Mouse (Mus musculus) gastrocnemius, adult 8-10 months (tissue): Measurements from ENCODE around the gene Gm5089. TPM values are rescaled to one million over a fixed set of nuclear protein-coding genes. Genes with fewer than 3 reads are reported as not detected.

ENCODE experiments used
- DNase-seq, 2 experiments: peaks; one replicate each; pipeline ENCODE4 v3.0.0; 2022; ENCODE audit warnings: low spot score in 2 of 2
- total RNA-seq, 4 experiments: library from RNA; stranded (reverse); gene quantifications; 2 replicates each; pipeline ENCODE4 v1.2.4; 2022

Gene Gm5089
- not detected for total RNA-seq

DNA sequence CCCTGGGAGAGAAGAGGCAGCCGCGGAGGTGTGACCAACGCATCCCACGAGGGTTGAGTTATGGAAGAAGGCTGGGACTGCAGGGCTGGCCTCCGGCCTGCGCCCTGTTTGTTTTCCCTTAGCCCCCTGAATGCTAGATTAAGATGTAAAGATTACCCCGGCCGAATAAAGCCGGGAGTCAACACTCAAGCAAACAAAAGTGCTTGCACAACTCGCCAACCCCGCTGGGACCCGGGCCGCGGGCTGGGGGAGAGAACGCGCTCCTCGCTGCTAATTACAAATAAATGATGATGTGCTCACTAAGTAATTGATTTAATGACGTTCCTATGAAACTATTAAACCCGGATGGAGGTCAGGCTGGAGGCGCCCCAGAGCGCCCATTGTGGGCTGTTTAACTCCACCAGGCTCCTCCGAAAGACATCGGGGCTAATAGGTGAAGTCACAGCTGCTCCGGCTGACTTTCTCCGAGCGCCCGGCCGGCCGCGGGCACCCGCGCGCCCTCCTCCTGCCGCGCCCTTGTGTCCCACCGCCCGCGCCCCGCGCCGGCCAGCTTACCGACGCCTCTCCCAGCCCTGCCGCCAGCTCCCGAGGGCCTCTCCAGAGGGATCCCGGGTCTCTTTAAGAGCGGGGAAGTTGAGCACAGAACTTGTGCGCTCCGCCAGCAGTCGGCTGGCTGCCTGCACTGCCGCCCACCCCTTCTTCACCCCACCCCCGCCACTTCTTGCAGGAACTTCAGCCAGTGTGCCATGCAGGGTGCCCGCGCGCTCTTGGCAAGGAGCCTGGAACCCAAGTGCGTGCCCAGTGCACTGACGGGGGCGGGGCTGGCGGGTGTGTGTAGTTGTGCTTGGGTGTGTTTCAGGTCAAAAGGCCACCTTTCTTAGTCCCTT is at the start of gene Gm5089:
TSS of gene Gm5089 (minus strand) at position 620 of the 887 bp plus-strand sequence.
- no peak for DNase-seq

DNA sequence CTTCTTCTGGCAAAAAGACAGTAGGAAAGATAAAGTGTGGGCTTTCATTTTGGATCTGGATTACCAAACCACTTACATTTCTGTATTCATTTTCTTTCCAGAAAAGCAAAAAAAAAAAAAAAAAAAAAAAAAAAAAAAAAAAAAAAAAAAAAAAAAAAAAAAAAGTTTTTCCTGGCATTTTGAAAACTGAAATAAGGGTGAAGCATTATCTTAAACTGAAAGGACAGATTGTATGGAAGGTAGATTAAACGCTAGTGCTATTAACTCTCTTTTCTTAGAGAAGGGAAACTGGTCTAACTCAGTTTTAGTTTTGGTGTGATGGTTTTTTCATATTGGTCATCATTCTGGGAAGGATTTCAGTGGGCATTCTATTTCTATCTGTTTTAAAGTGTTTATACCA is 41.1 kb upstream of the Gm5089 start:
- no peak for DNase-seq

DNA sequence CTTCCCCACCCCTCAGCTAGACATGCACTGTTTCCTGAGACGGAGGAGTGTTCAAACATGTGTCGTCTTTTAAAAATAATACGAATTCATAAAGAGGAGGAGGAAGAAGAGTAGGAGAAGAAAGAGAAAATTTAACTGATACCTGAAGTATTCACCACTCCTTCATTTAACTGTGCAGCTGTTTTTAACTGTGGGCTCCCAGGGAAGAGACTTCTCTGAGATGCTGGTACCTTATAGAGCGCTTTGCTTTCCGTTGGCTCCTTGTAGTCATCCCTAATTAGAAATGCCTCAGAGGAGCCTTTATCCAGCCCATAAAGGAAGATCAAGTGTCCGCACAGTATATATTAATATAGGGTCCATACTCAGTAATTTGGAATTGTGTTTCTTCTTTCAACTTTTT is 40.6 kb upstream of the Gm5089 start:
- no peak for DNase-seq

DNA sequence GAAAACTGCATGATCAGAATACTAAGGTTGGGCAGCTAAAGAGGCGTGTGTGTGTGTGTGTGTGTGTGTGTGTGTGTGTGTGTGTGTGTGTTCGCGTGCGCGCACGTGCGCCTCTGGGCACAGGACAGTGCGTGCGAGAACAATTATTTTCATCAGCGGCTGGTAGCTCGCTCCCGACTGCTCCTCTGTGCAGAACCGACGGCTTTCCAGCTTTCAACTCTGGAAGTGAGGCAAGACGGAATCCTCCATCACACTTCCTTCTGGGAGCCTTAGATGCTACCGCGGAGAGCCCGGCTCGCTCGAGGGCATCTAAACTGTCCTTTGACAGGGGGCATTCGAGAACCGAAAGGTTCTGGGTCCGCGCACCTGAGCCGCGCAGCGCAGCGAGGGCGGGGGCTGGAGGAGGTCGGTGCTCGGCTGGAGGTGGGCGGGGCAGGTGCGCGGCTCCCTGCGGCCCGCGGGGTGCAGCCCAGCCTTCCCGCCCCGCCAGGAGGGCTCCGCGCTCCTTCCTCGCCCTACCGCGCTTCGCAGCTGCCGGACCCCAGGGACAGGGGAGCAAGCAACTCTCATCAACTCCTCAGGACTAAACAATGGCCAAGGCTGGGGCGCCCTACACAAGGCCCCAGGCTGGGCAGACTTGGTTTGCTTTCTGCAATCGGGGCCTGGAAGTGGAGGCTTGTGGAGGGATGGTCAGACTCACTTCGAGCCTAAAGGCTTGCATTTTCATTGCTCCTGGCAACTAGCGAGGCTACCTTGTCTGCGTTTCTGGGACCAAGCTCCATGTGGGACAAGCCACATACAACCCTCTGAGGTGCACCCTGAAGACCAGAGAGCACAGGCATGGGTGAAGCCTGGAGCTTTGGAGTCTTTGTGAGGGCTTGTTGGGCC is 39.8 kb upstream of the Gm5089 start, which contains the start of gene Gm10837:
TSS of gene Gm10837 (plus strand) at position 146 of the 888 bp plus-strand sequence.
- no peak for DNase-seq

DNA sequence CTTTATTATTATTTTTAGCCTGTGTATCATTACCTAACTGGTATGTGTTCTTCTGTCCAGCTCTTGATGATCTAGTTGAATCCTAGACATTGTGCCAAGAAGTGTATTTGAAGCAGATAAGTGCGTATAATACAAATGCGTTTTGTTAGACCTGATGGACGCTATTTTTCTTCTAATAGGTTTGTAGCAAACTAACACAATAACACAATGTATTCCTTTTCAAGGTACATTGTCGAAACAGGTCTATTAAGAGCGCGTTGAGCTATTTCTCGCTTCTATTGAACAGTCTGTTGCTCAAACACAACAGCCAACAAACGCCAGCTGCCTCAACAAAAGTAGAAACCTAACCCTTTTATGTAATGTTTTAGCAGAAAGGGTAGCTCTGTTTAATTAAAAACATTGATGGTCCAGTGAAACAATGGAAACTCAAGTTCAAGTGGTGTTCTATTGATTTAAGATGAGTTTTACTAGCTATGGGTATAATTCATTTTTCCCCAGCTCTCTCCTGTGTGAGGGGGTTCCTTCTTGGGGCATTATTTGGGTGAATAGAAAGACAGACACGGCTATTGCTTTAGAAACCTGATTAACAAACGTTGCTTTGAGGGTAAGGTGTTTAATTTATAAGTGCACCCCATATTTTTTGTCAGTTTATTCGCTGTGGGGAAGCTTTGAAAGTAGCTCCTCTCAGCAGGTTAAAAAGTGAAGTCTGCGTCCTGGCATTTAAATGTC is 38.9 kb upstream of the Gm5089 start:
- no peak for DNase-seq

DNA sequence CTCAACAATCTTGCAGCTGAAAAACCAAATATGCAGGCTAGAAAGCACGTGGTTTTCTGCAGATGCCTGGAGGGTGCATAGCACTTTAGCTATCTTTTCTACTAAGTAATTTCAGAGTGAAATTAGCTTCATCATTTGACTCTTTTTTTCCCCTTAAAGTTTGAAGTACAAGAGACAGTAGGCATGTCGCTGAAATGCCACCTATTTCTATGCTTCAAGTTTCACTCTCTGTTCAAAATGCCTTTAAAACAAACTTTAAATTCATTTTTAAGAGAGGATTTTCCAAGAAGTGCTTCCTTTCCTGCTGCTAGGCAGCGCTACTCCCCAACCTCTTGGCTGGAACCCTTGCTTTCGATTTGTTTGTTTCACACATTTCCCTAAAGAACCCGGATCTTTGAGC is 38.1 kb upstream of the Gm5089 start:
- DNase-seq, result no peak

DNA sequence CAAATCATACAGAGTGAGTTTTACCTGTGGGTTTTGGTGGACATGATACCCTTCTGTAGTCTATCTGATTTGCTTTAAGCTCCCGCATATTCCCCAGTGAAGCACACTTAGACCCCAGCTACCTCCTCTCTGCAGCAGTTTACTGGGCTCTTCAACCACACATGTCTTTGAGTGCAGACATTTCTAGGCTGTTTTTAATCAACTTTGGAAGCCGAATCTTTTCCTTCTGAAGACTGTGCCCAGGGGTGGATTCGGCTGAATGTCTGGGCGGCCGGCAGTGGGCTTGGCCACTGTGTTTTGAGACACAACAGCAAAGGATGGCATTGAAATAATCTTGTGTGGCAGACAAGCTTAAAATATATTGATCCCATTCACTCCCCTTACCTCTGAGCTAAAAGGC is 36.5 kb upstream of the Gm5089 start:
- DNase-seq, result no peak

DNA sequence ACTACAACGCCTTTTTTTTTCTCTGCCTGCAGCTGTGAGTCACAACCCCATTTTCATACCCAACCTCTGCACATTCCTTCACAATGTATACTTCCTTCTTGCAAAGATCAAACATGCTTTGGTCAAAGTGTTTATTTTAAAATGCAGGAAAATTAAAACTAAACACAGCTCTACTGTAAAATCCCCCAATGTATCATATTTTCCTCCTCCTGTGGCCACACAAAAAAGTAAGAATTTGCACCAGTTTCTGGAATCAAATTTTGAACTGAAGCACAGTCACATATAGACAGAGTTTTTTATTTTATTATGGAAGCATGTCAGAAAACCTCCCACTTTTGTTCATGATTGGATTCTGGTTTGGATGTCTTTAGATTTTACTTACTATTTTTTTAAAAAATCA is 35.7 kb upstream of the Gm5089 start:
- no peak for DNase-seq

DNA sequence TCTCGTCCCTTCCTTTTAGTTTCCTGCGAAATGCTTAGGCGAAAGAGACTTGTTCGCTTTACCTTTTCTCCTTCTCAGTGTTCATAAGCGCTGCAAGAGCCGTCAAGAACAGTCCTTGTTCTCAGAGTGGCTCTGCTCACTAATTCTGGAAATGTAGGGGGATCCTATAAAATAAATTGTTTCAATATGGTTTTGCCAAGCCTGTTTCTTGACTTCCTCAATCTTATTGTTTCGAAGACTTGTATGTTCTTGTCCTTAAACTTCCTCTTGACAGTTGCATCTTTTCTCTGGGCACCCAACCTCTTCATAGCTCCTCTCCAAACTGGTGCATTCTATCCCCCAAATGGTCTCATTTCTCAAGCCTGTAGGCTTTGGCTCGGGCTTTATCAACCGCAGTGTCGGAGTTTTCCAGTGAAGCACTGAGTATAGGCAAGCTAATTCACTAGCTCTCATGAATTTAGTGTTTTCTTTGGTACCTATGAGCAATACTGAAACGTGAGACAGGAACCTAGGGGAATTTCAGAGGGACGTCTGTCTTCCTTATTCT is 34.8 kb upstream of the Gm5089 start:
- no peak for DNase-seq

DNA sequence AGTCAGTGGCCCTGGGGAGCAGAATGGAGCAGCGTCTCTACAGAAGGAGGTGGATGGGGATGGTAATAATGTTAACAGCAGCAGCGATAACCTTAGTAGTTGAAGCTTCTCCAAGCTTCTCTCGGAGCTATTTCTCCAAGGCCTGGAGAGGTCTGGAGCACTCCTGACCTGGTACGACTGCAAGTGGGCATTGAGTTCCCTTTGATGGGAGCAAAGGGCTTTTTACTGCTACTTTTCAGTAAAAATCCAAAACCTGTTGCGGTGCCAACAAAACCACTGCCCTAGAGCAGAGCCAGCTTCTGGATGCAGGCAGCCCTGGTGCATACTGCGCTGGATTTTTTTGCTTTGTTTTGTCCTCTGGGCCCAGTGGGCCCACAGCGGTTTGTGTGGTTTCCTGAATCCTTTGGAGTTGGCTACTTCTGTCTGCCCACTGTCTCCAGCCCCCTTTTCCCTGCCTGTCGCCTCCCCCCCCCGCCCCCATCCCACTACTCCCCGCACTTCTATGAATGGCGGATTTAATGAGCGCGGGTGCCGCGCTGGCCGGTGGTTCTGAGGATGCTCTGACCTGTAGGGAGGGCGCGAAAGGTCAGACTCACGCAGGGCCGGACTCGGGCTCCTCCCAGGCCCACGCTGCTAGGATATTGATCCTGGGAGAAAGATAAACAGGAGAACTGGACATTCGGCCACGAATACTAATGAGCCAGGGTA is 34.1 kb upstream of the Gm5089 start:
- DNase-seq, result no peak

DNA sequence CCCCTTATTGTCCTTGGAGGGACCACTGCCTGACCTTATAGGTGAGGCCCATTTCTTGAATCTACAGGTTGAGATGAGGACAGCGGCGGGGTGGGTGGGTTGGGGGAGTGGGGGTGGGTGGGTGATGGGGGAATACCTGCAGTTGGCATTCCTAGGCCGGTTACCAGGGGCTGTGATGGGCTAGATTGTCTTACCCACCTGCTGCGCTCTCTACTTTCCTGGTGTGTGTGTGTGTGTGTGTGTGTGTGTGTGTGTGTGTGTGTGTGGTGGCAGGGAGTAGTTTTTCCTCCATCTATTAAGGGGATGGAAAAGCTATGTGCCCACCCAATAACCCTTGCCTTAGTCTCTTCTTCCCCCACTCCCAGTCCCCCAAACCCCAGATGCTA is 33.5 kb upstream of the Gm5089 start:
- DNase-seq, result no peak

DNA sequence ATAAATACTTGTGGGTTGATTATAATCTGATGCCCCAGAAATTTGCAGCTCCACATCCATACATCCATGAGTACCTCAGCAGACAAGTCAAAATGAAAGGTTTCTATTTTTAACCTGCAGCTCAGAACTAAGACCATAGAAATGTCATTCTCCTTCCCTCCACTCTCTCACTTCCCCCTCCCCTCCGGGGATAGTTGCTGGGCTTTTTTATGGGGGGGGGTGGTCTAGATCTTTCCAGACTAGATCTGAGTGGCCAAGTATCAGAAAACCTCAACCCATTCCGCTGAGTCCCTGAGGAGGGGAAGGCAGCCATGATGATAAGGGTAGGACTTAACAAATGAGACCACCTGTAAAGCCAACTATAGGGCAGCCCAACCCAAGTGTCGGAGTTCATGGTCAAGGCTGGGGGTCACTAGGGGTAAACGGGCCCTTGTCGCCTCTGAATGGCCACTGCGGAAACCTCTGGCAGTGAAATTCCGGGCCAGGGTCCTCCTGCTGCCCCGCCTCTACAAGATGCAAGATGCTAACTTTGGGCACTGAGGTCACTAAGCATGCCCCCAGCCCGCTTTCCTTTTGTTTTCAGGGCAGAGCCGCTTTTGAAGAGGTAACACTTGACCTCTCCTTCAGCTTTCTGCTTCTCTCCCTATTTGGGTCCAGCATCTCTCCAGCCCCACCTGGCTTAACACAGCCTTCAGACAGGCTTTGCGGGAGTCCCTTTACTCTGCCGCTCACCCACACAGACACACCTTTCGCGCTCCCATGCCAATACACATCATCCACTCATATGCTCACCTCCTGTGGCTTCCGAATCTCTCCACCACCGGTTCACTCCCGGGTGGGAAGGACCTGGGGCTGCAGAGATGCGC is 32.9 kb upstream of the Gm5089 start:
- DNase-seq, result no peak

DNA sequence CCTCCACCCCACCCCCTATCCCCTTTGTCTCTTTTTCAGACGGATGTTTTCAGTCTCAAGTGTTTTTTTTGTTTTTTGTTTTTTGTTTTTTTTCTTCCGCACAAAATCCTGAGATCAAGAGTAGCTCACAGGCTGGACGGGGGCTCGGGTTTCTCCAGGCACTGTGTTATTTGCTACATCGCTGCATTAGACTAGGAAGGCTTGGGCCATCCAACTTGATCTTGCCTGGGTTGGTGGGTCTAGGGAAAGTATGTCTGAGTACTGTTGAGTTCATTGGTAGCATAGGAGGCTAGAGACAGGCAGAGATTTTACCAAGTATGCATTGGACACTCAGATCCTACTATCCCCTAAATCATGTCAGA is 32.1 kb upstream of the Gm5089 start:
- no peak for DNase-seq

DNA sequence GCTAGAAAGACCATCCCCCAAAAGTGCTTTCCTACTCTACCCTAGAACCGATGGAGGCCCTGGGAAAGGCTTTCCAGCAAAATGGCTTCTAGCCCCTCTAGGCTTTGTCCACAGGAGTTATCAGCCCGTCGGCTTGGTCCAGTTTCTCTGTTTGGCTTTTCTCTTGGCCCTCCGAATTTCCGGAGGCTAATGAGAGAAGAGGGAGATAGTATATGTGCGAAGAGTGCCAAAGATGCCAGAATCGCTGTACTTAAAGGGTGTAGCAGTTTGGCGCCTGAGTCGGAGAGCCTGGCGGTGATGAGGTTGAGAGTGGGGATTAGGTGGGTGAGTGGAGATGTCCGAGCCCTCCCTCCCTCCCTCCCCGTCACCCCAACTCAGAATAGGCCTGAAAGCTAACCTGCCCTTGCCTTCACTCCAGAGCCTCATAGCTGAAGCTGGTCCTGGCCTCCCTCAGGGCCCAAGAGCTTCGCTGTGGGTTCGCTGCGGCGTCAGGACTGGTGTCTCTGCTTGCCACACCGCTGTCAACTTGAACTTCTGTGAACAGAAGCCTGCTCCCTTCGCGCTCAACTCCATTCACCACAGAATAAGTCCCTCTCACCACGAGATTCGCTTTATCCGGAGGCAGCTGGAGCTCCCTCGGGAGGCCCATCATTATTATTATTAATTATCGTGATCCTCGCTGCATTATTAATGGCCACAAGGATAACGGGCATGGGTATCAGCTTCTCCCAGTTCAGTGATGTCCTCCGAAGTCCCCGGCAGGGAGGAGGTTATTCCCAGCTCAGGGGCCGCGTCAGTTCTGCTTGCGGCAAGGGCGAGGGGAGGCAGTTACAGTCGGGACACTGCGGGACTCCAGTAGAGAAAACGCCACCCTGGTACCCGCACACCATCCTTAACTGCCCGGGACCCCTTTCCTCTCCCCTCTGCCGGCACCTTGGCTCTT is 31.4 kb upstream of the Gm5089 start:
- no peak for DNase-seq

DNA sequence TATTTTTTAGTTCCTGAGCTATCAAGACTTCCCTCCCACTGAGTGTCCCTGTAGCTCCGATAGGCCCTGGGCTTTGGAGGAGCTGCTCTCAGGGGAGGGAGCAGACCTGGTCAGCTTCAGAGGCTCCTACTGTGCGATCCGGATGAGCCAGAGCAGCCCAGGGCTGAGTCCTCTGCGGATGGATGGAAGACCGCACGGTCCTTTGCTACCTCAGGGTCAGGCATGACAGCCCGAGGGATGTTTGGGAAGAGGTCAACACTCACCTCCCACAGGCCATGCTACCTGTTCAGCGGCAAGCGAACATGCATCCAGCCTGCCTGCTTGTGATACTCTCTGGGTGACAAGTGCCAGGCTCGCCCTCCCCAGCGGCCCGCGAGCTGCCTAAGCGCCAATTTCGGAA is 30.3 kb upstream of the Gm5089 start:
- no peak for DNase-seq

DNA sequence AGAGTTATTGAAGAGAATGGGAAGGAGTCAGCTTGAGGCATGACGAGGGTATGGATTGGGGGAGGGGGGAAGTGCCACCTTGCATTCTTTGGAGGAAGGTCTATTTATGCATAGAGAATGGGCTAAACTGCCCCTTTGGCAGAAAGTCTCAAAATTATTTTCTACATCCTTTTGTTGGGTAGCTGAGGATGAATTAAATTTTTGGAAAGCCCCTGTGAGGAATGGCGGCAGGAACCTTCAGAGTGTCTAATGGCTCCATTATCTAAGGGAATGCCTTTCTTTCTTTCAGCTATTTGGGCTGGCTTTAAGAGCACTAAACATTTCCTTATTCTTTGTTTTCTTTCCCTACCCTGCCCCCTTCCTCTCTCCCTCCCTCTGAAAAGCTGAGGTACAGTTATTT is 29.4 kb upstream of the Gm5089 start:
- DNase-seq, result no peak

DNA sequence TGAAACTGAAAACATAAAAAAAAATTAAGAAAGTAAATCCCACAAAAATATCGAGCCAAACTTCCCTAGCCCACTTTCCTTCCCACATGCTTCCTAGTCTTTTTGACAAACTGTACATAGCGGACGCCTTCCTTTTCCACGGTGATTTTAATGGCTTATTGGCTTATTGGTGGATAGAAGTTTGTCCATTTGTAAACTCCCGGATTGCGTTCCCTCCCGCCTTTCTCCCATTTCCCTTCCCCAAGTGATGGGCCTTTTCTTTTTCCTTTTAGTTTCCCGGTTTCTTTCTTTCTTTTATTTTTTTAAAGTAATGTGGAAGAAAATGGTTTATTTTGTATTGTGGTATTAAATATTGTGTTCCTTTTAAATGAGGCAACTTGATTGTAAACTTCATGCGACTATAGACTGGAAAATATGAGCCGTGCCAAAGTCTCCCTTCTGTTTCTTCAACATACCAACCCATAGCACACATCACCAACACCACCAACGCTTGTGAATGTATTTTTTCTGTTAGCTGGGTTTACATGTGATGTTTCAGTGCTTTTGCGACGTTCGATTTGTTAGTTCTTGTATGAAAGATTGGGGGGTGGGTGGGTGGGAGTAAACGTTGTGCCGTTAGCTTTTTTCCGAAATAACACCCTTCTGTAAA is 28.7 kb upstream of the Gm5089 start:
- DNase-seq, result no peak

DNA sequence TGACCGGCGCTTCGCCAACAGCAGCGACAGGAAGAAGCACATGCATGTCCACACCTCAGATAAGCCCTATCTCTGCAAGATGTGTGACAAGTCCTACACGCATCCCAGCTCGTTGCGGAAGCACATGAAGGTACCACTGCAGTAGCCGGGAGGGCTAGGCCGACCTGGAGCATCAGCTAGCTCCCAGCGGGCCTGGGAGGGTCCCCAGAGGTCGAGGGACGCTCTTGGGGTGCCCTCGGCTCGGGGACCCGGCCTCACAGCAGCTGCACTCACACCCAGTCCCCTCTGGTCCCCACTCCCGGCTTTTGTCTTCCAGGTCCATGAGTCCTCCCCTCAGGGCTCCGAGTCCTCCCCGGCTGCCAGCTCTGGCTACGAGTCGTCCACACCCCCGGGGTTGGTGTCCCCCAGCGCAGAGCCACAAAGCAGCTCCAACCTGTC is 27.7 kb upstream of the Gm5089 start:
- DNase-seq, result no peak
